Mouse (Mus musculus): ENCODE data around the gene Map1a. TPM values are rescaled to one million over a fixed set of nuclear protein-coding genes. Genes with fewer than 3 reads are reported as not detected.

The Map1a gene
- total RNA-seq, 1 experiment = 4.3 TPM

DNA sequence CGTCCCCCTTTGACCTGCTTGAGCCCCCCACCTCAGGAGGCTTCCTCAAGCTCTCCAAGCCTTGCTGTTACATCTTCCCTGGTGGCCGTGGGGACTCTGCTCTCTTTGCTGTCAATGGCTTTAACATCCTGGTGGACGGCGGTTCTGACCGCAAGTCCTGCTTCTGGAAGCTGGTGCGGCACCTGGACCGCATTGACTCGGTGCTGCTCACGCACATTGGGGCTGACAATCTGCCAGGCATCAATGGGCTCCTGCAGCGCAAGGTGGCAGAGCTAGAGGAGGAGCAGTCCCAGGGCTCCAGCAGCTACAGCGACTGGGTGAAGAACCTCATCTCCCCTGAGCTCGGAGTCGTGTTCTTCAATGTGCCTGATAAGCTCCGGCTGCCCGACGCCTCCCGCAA, 10.1 kb downstream of the Map1a start:
- Histone ChIP-seq H3K9ac (ENCODE audit: insufficient read depth, low read depth, low read length, poor library complexity, severe bottlenecking) (no peak overlapping the region), H3K36me3 (ENCODE audit: control insufficient read depth, insufficient read depth, low read length, poor library complexity, severe bottlenecking) (peaks cover 33% of the 10 kb centered on the region)
- in situ Hi-C loops (cut with MboI; ENCODE audit: low sequenced_read_pairs in 2 of 2, unreplicated experiment in 2 of 2) = no loop called here

DNA sequence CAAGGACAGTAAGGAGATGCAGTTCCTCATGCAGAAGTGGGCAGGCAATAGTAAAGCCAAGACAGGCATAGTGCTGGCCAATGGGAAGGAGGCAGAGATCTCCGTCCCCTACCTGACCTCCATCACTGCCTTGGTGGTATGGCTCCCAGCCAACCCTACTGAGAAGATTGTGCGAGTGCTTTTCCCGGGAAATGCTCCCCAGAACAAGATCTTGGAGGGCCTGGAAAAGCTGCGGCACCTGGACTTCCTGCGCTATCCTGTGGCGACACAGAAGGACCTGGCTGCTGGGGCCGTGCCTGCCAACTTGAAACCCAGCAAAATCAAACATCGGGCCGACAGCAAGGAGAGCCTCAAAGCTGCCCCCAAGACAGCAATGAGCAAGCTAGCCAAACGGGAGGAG, 10.6 kb downstream of the Map1a start:
- in situ Hi-C loops (cut with MboI; ENCODE audit: low sequenced_read_pairs in 2 of 2, unreplicated experiment in 2 of 2) = no loop called here
- H3K4me3 ChIP-seq (ENCODE audit: insufficient read depth in 1 of 2, low read depth in 1 of 2, low read length in 2 of 2, poor library complexity in 1 of 2, severe bottlenecking in 1 of 2) = no peak overlapping the region
- no peak overlapping the region for H3K9ac ChIP-seq (ENCODE audit: insufficient read depth, low read depth, low read length, poor library complexity, severe bottlenecking)
- H3K27ac ChIP-seq (ENCODE audit: insufficient read depth, low read depth, low read length, poor library complexity, severe bottlenecking) = no peak overlapping the region
- H3K36me3 ChIP-seq (ENCODE audit: control insufficient read depth, insufficient read depth, low read length, poor library complexity, severe bottlenecking) = peaks cover 36% of the 10 kb centered on the region
- DNase-seq (ENCODE audit: low read depth, low spot score) = no peak
- no peaks in the 10 kb centered on the region for H3K9me3 ChIP-seq (ENCODE audit: control insufficient read depth, insufficient read depth, low read depth, low read length)
- TF ChIP-seq HCFC1 (IDR thresholded peaks at IDR 0.05; ENCODE audit: borderline replicate concordance, insufficient read depth, low read length) = no peak
- no peak for TF ChIP-seq MAFK (IDR thresholded peaks at IDR 0.05; ENCODE audit: insufficient read depth, low read depth, low read length)
- TF ChIP-seq CHD2 (IDR thresholded peaks at IDR 0.05; ENCODE audit: low read depth, low read length) = no peak
- no peak for TF ChIP-seq ZC3H11A (IDR thresholded peaks at IDR 0.05; ENCODE audit: borderline replicate concordance, low read depth, low read length)
- TF ChIP-seq ZNF384 (IDR thresholded peaks at IDR 0.05; ENCODE audit: low read depth, low read length) = no peak
- H3K4me1 ChIP-seq (ENCODE audit: control insufficient read depth in 2 of 2, insufficient read depth in 2 of 2, low read length in 2 of 2, poor library complexity in 1 of 2) = peaks cover 3 to 27% of the 10 kb centered on the region in 2 experiments; a peak in 3 of 4 replicates

More for the DNA sequence above, 10.1 kb downstream of the Map1a start:
- no peak for DNase-seq (ENCODE audit: low read depth, low spot score)
- H3K4me1 ChIP-seq (ENCODE audit: control insufficient read depth in 2 of 2, insufficient read depth in 2 of 2, low read length in 2 of 2, poor library complexity in 1 of 2) = peaks cover 3 to 32% of the 10 kb centered on the region in 2 experiments; a peak in 3 of 4 replicates
- H3K9me3 ChIP-seq (ENCODE audit: control insufficient read depth, insufficient read depth, low read depth, low read length) = no peaks in the 10 kb centered on the region
- TF ChIP-seq ZNF384 (IDR thresholded peaks at IDR 0.05; ENCODE audit: low read depth, low read length) (no peak), CHD2 (IDR thresholded peaks at IDR 0.05; ENCODE audit: low read depth, low read length) (no peak), HCFC1 (IDR thresholded peaks at IDR 0.05; ENCODE audit: borderline replicate concordance, insufficient read depth, low read length) (no peak), ZC3H11A (IDR thresholded peaks at IDR 0.05; ENCODE audit: borderline replicate concordance, low read depth, low read length) (no peak), MAFK (IDR thresholded peaks at IDR 0.05; ENCODE audit: insufficient read depth, low read depth, low read length) (no peak)
- H3K4me3 ChIP-seq (ENCODE audit: insufficient read depth in 1 of 2, low read depth in 1 of 2, low read length in 2 of 2, poor library complexity in 1 of 2, severe bottlenecking in 1 of 2) = no peak overlapping the region
- no peak overlapping the region for H3K27ac ChIP-seq (ENCODE audit: insufficient read depth, low read depth, low read length, poor library complexity, severe bottlenecking)

DNA sequence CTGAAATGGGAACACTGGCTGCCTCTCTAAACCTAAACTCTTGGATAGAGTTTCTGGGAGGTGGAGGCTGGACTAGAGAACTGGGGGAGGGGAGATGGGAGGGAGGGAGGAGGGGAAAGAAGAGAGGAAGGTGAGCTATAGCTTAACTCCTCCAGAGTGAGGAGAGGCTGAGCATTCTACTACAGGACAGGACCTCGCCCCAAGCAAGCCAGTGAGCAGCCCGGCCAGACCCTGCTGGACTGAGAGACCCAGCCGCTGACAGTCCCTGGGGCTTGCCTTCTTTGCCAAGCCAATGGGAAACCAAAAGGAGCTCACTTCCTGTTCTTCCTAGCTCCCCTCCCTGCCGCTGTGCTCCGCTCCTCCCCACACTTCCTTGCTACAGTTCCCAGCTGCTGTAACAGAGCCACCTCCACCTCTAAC, 19.6 kb downstream of the Map1a start:
- Histone ChIP-seq H3K9ac (ENCODE audit: insufficient read depth, low read depth, low read length, poor library complexity, severe bottlenecking) (peak overlapping the region; percentile 3; the same call in 1 of the 2 replicates), H3K4me3 (ENCODE audit: insufficient read depth in 1 of 2, low read depth in 1 of 2, low read length in 2 of 2, poor library complexity in 1 of 2, severe bottlenecking in 1 of 2) (peak overlapping the region in 1 of 2 experiments; percentile 1; a peak in 1 of 4 replicates), H3K27ac (ENCODE audit: insufficient read depth, low read depth, low read length, poor library complexity, severe bottlenecking) (no peak overlapping the region), H3K9me3 (ENCODE audit: control insufficient read depth, insufficient read depth, low read depth, low read length) (no peaks in the 10 kb centered on the region), H3K4me1 (ENCODE audit: control insufficient read depth in 2 of 2, insufficient read depth in 2 of 2, low read length in 2 of 2, poor library complexity in 1 of 2) (peaks cover 2 to 12% of the 10 kb centered on the region in 2 experiments; a peak in 2 of 4 replicates), H3K36me3 (ENCODE audit: control insufficient read depth, insufficient read depth, low read length, poor library complexity, severe bottlenecking) (peaks cover 7% of the 10 kb centered on the region; the same call in 1 of the 2 replicates)
- no peak for TF ChIP-seq CHD2 (IDR thresholded peaks at IDR 0.05; ENCODE audit: low read depth, low read length)
- TF ChIP-seq ZNF384 (IDR thresholded peaks at IDR 0.05; ENCODE audit: low read depth, low read length) = no peak
- TF ChIP-seq MAFK (IDR thresholded peaks at IDR 0.05; ENCODE audit: insufficient read depth, low read depth, low read length) = no peak
- no peak for TF ChIP-seq ZC3H11A (IDR thresholded peaks at IDR 0.05; ENCODE audit: borderline replicate concordance, low read depth, low read length)
- TF ChIP-seq HCFC1 (IDR thresholded peaks at IDR 0.05; ENCODE audit: borderline replicate concordance, insufficient read depth, low read length) = no peak
- in situ Hi-C loops (cut with MboI; ENCODE audit: low sequenced_read_pairs in 2 of 2, unreplicated experiment in 2 of 2) = no loop called here
- DNase-seq (ENCODE audit: low read depth, low spot score) = no peak

DNA sequence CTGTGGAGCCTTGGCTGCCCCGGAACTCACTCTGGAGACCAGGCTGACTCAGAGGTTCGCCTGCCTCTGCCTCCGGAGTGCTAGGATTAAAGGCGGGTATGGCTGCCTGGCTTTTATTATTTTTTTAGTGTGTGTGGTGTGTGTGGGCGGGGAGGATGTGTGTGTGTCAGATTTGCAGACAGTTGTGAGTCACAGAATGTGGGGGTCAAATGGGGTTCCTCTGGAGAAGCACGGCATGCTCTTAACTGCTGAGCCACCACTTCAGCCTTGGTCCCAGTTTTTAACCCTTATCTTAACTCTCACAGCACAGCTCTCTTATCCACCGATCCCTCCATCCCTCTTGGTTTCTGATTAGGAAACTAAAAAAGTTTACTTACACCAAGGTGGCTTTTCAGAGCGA, 26.9 kb downstream of the Map1a start:
- in situ Hi-C loops (cut with MboI; ENCODE audit: low sequenced_read_pairs in 2 of 2, unreplicated experiment in 2 of 2) = no loop called here
- H3K4me1 ChIP-seq (ENCODE audit: control insufficient read depth in 2 of 2, insufficient read depth in 2 of 2, low read length in 2 of 2, poor library complexity in 1 of 2) = no peaks in the 10 kb centered on the region

More for the DNA sequence above, 26.9 kb downstream of the Map1a start:
- no peak for TF ChIP-seq CHD2 (IDR thresholded peaks at IDR 0.05; ENCODE audit: low read depth, low read length)
- TF ChIP-seq MAFK (IDR thresholded peaks at IDR 0.05; ENCODE audit: insufficient read depth, low read depth, low read length) = no peak
- TF ChIP-seq ZC3H11A (IDR thresholded peaks at IDR 0.05; ENCODE audit: borderline replicate concordance, low read depth, low read length) = no peak
- no peak for TF ChIP-seq HCFC1 (IDR thresholded peaks at IDR 0.05; ENCODE audit: borderline replicate concordance, insufficient read depth, low read length)
- no peak for TF ChIP-seq ZNF384 (IDR thresholded peaks at IDR 0.05; ENCODE audit: low read depth, low read length)
- Histone ChIP-seq H3K4me3 (ENCODE audit: insufficient read depth in 1 of 2, low read depth in 1 of 2, low read length in 2 of 2, poor library complexity in 1 of 2, severe bottlenecking in 1 of 2) (no peak overlapping the region), H3K36me3 (ENCODE audit: control insufficient read depth, insufficient read depth, low read length, poor library complexity, severe bottlenecking) (no peaks in the 10 kb centered on the region), H3K27ac (ENCODE audit: insufficient read depth, low read depth, low read length, poor library complexity, severe bottlenecking) (no peak overlapping the region), H3K9me3 (ENCODE audit: control insufficient read depth, insufficient read depth, low read depth, low read length) (no peaks in the 10 kb centered on the region), H3K9ac (ENCODE audit: insufficient read depth, low read depth, low read length, poor library complexity, severe bottlenecking) (no peak overlapping the region)
- no peak for DNase-seq (ENCODE audit: low read depth, low spot score)

Measured in ES-E14 (cell line).